Mouse (Mus musculus) megakaryocyte, embryonic 14.5 days (primary cell): ENCODE data around the gene Nudt15.

Experiments
- FLI1 ChIP-seq: IDR thresholded peaks from 2 replicates; pipeline ENCODE4 v1.6.1; 2012; ENCODE audit warnings: low read length, inconsistent platforms, mixed read lengths
- GATA1 ChIP-seq: IDR thresholded peaks from 3 replicates; pipeline ENCODE4 v1.6.1; 2012; ENCODE audit warnings: mixed read lengths, low read length, inconsistent platforms, borderline replicate concordance

GRCm38 (mm10) chr14:73543781-73544180 lies 4.3 kb downstream of the Nudt15 start:
- TF ChIP-seq GATA1 (no peak), FLI1 (no peak)
